Mouse (Mus musculus): ENCODE measurements at regions not wholly inside any gene's neighbourhood (a gene's known extent, or its start where the extent isn't known, plus 50 kb on each side); places are given as distances from the start of the nearest gene placed in this dataset.
A peak's percentile ranks its signal among the peaks of the same experiment; 100 is the strongest.
"Not testable (repeated sequence)": the region's sequence is repeated elsewhere in the genome, so short reads cannot be mapped to it uniquely, and the experiment has no call there.

- no peak for TF ChIP-seq EP300 (IDR thresholded peaks at IDR 0.05; ENCODE audit: low read depth)
- no peak for TF ChIP-seq CTCF (IDR thresholded peaks at IDR 0.05; ENCODE audit: low read depth)
- no peak overlapping the region for H3K27ac ChIP-seq (ENCODE audit: low read depth)
- no peaks in the 10 kb centered on the region for H3K36me3 ChIP-seq (replicated peaks; ENCODE audit: control insufficient read depth, insufficient read depth, low read length)
- DNase-seq (ENCODE audit: low spot score) (no peak), ATAC-seq (ENCODE audit: insufficient read depth, low read depth) (no peak)
- no peaks in the 10 kb centered on the region for H3K27me3 ChIP-seq (ENCODE audit: control insufficient read depth, insufficient read depth, low read length)
- H3K4me3 ChIP-seq (ENCODE audit: low read depth, low read length) = no peak overlapping the region
- no peaks in the 10 kb centered on the region for H3K9me3 ChIP-seq (replicated peaks; ENCODE audit: control insufficient read depth, low read length)
- 54% methylated on average over 8 of the region's 8 CpGs for WGBS
- H3K4me1 ChIP-seq (ENCODE audit: control insufficient read depth, insufficient read depth) = no peaks in the 10 kb centered on the region
- no peak overlapping the region for H3K9ac ChIP-seq (replicated peaks; ENCODE audit: low read depth, low read length)
- H3K4me2 ChIP-seq (ENCODE audit: low read depth, low read length) = no peak overlapping the region
Observed at GRCm38 (mm10) chr5:96898120-96898672, 99.3 kb upstream of the Bmp2k start.

- WGBS = 51% methylated on average over 5 of the region's 5 CpGs
- Histone ChIP-seq H3K27ac (ENCODE audit: low read depth) (no peak overlapping the region), H3K9me3 (replicated peaks; ENCODE audit: control insufficient read depth, low read length) (no peaks in the 10 kb centered on the region), H3K4me2 (ENCODE audit: low read depth, low read length) (no peak overlapping the region), H3K4me3 (ENCODE audit: low read depth, low read length) (no peak overlapping the region), H3K4me1 (ENCODE audit: control insufficient read depth, insufficient read depth) (no peaks in the 10 kb centered on the region), H3K9ac (replicated peaks; ENCODE audit: low read depth, low read length) (no peak overlapping the region), H3K27me3 (ENCODE audit: control insufficient read depth, insufficient read depth, low read length) (no peaks in the 10 kb centered on the region), H3K36me3 (replicated peaks; ENCODE audit: control insufficient read depth, insufficient read depth, low read length) (no peaks in the 10 kb centered on the region)
- ATAC-seq (ENCODE audit: insufficient read depth, low read depth) (no peak), DNase-seq (ENCODE audit: low spot score) (no peak)
- TF ChIP-seq EP300 (IDR thresholded peaks at IDR 0.05; ENCODE audit: low read depth) (no peak), CTCF (IDR thresholded peaks at IDR 0.05; ENCODE audit: low read depth) (no peak)
Observed at GRCm38 (mm10) chr5:96898695-96899094, 98.8 kb upstream of the Bmp2k start.

- Histone ChIP-seq H3K4me2 (ENCODE audit: low read depth, low read length) (peak overlapping the region; percentile 40), H3K27ac (ENCODE audit: low read depth) (no peak overlapping the region), H3K4me1 (ENCODE audit: control insufficient read depth, insufficient read depth) (no peaks in the 10 kb centered on the region; the same call in 1 of the 2 replicates), H3K9me3 (replicated peaks; ENCODE audit: control insufficient read depth, low read length) (no peaks in the 10 kb centered on the region), H3K27me3 (ENCODE audit: control insufficient read depth, insufficient read depth, low read length) (no peaks in the 10 kb centered on the region), H3K36me3 (replicated peaks; ENCODE audit: control insufficient read depth, insufficient read depth, low read length) (no peaks in the 10 kb centered on the region), H3K4me3 (ENCODE audit: low read depth, low read length) (no peak overlapping the region), H3K9ac (replicated peaks; ENCODE audit: low read depth, low read length) (no peak overlapping the region)
- TF ChIP-seq CTCF (IDR thresholded peaks at IDR 0.05; ENCODE audit: low read depth) (0 out of 2 replicates have a peak, but pooled peaks have one; percentile 11), EP300 (IDR thresholded peaks at IDR 0.05; ENCODE audit: low read depth) (no peak)
- peak; percentile 63 for DNase-seq (ENCODE audit: low spot score)
- 27% methylated on average over 17 of the region's 17 CpGs for WGBS
- 0 out of 2 replicates have a peak, but pooled peaks have one; percentile 51 for ATAC-seq (ENCODE audit: insufficient read depth, low read depth)
Observed at GRCm38 (mm10) chr5:96905572-96906271, 91.8 kb upstream of the Bmp2k start.

- H3K4me2 ChIP-seq (ENCODE audit: low read depth, low read length); H3K4me3 ChIP-seq (ENCODE audit: low read depth, low read length); DNase-seq (ENCODE audit: low spot score); ATAC-seq (ENCODE audit: insufficient read depth, low read depth); H3K27ac ChIP-seq (ENCODE audit: low read depth); H3K36me3 ChIP-seq (replicated peaks; ENCODE audit: control insufficient read depth, insufficient read depth, low read length); H3K27me3 ChIP-seq (ENCODE audit: control insufficient read depth, insufficient read depth, low read length); H3K9me3 ChIP-seq (replicated peaks; ENCODE audit: control insufficient read depth, low read length); H3K9ac ChIP-seq (replicated peaks; ENCODE audit: low read depth, low read length); H3K4me1 ChIP-seq (ENCODE audit: control insufficient read depth, insufficient read depth): not testable (repeated sequence)
- WGBS = 82% methylated on average over 2 of the region's 2 CpGs
Observed at GRCm38 (mm10) chr5:96908371-96908770, 89.1 kb upstream of the Bmp2k start.

- Histone ChIP-seq H3K4me1 (ENCODE audit: control insufficient read depth, insufficient read depth) (no peaks in the 10 kb centered on the region; the same call in 1 of the 2 replicates), H3K9me3 (replicated peaks; ENCODE audit: control insufficient read depth, low read length) (no peaks in the 10 kb centered on the region), H3K27ac (ENCODE audit: low read depth) (no peak overlapping the region), H3K9ac (replicated peaks; ENCODE audit: low read depth, low read length) (no peak overlapping the region), H3K27me3 (ENCODE audit: control insufficient read depth, insufficient read depth, low read length) (no peaks in the 10 kb centered on the region), H3K4me3 (ENCODE audit: low read depth, low read length) (no peak overlapping the region), H3K36me3 (replicated peaks; ENCODE audit: control insufficient read depth, insufficient read depth, low read length) (no peaks in the 10 kb centered on the region), H3K4me2 (ENCODE audit: low read depth, low read length) (no peak overlapping the region)
- DNase-seq (ENCODE audit: low spot score) (no peak), ATAC-seq (ENCODE audit: insufficient read depth, low read depth) (no peak)
- WGBS = 74% methylated on average over 6 of the region's 6 CpGs
- TF ChIP-seq CTCF (IDR thresholded peaks at IDR 0.05; ENCODE audit: low read depth) (no peak), EP300 (IDR thresholded peaks at IDR 0.05; ENCODE audit: low read depth) (no peak)
Observed at GRCm38 (mm10) chr5:96909218-96909617, 88.3 kb upstream of the Bmp2k start.
